Mouse (Mus musculus) small intestine, adult 2 months (tissue): ENCODE measurements around the gene Adgrl1. TPM values are rescaled to one million over a fixed set of nuclear protein-coding genes. Genes with fewer than 3 reads are reported as not detected.

Experiments
- H3K27ac ChIP-seq: fragments of 200-500 bp; 2 replicates; pipeline ENCODE4 v1.5.1; 2012; ENCODE audit warnings: low read depth, low read length, control low read depth, inconsistent platforms; ENCODE audit not compliant: insufficient read depth
- H3K27me3 ChIP-seq: fragments of 200-500 bp; 2 replicates; pipeline ENCODE4 v1.6.1; 2012; ENCODE audit warnings: mild to moderate bottlenecking, moderate library complexity, low read length, inconsistent platforms; ENCODE audit not compliant: control insufficient read depth, insufficient read depth
- H3K36me3 ChIP-seq: fragments of 200-500 bp; 2 replicates; pipeline ENCODE4 v1.6.1; 2012; ENCODE audit warnings: mild to moderate bottlenecking, low read length, control low read depth, inconsistent platforms; ENCODE audit not compliant: control insufficient read depth, insufficient read depth
- H3K4me1 ChIP-seq: fragments of 200-500 bp; 2 replicates; pipeline ENCODE4 v1.6.1; 2012; ENCODE audit warnings: low read length, inconsistent platforms, mixed read lengths; ENCODE audit not compliant: control insufficient read depth, insufficient read depth, insufficient read length
- H3K4me3 ChIP-seq: fragments of 200-500 bp; 2 replicates; pipeline ENCODE4 v1.5.1; 2012; ENCODE audit warnings: low read depth, mild to moderate bottlenecking, control low read depth, inconsistent platforms, low read length, moderate library complexity
- CTCF ChIP-seq: fragments of 200-500 bp; IDR thresholded peaks from 2 replicates; pipeline ENCODE4 v1.5.1; 2012; ENCODE audit warnings: low read depth, mild to moderate bottlenecking, control low read depth, inconsistent platforms, low read length, moderate library complexity, mixed read lengths; ENCODE audit not compliant: insufficient replicate concordance, insufficient read length; ENCODE audit errors: extremely low read depth
- POLR2A ChIP-seq: fragments of 200-500 bp; IDR thresholded peaks from 2 replicates; pipeline ENCODE4 v1.6.1; 2012; ENCODE audit warnings: low read depth, mild to moderate bottlenecking, control low read depth, inconsistent platforms, low read length, moderate library complexity
- WGBS: fragments of 180-500 bp; shearing (Covaris S2); methylation state at CpG from one replicate; pipeline ENCODE4 v1.1.7; 2018; 5-methylcytosine and 5-hydroxymethylcytosine counted together
- polyA plus RNA-seq: library from polyadenylated mRNA; depleted of rRNA; stranded (reverse); fragments of >200 nt; gene quantifications from 2 replicates; pipeline ENCODE4 v1.2.3, GENCODE M21; 2012

Adgrl1 gene
- polyA plus RNA-seq, 1 experiment: 19.1 TPM

GRCm38 (mm10) chr8:83914860-83915259 is 15.0 kb downstream of the Adgrl1 start:
- no peak for TF ChIP-seq POLR2A
- TF ChIP-seq CTCF: no peak
- WGBS: 46% methylated on average over 5 of the region's 5 CpGs
- Histone ChIP-seq H3K36me3 (no peaks in the 10 kb centered on the region), H3K4me3 (no peak overlapping the region), H3K27me3 (no peaks in the 10 kb centered on the region), H3K27ac (no peak overlapping the region), H3K4me1 (no peaks in the 10 kb centered on the region; the same call in 1 of the 2 replicates)

GRCm38 (mm10) chr8:83916015-83916414 is 16.1 kb downstream of the Adgrl1 start:
- H3K27ac ChIP-seq: no peak overlapping the region
- H3K4me3 ChIP-seq: no peak overlapping the region
- H3K27me3 ChIP-seq: no peaks in the 10 kb centered on the region
- 90% methylated on average over 5 of the region's 5 CpGs for WGBS
- H3K36me3 ChIP-seq: no peaks in the 10 kb centered on the region
- H3K4me1 ChIP-seq: no peaks in the 10 kb centered on the region; the same call in 1 of the 2 replicates
- TF ChIP-seq CTCF (no peak), POLR2A (no peak)

GRCm38 (mm10) chr8:83917566-83917965 is 17.7 kb downstream of the Adgrl1 start:
- Histone ChIP-seq H3K27me3 (no peaks in the 10 kb centered on the region), H3K36me3 (no peaks in the 10 kb centered on the region), H3K27ac (no peak overlapping the region), H3K4me3 (no peak overlapping the region), H3K4me1 (no peaks in the 10 kb centered on the region; the same call in 1 of the 2 replicates)
- 68% methylated on average over 6 of the region's 6 CpGs for WGBS
- no peak for TF ChIP-seq POLR2A
- TF ChIP-seq CTCF: no peak

- TF ChIP-seq POLR2A (no peak), CTCF (no peak)
- no peak overlapping the region for H3K4me3 ChIP-seq
- no peaks in the 10 kb centered on the region for H3K4me1 ChIP-seq
- H3K36me3 ChIP-seq: no peaks in the 10 kb centered on the region
- no peaks in the 10 kb centered on the region for H3K27me3 ChIP-seq
- WGBS: 80% methylated on average over 3 of the region's 3 CpGs
- H3K27ac ChIP-seq: no peak overlapping the region
These were observed 21.7 kb downstream of the Adgrl1 start for GRCm38 (mm10) chr8:83921558-83921957.

- WGBS: 82% methylated on average over 8 of the region's 8 CpGs
- Histone ChIP-seq H3K27ac (no peak overlapping the region), H3K36me3 (no peaks in the 10 kb centered on the region), H3K27me3 (no peaks in the 10 kb centered on the region), H3K4me1 (no peaks in the 10 kb centered on the region), H3K4me3 (no peak overlapping the region)
- no peak for TF ChIP-seq CTCF
- no peak for TF ChIP-seq POLR2A
These were observed 22.8 kb downstream of the Adgrl1 start for GRCm38 (mm10) chr8:83922727-83923126.

- no peaks in the 10 kb centered on the region for H3K4me1 ChIP-seq
- no peak overlapping the region for H3K4me3 ChIP-seq
- WGBS: 87% methylated on average over 5 of the region's 5 CpGs
- no peaks in the 10 kb centered on the region for H3K36me3 ChIP-seq
- no peak for TF ChIP-seq CTCF
- no peak for TF ChIP-seq POLR2A
- no peak overlapping the region for H3K27ac ChIP-seq
- no peaks in the 10 kb centered on the region for H3K27me3 ChIP-seq
These were observed 24.7 kb downstream of the Adgrl1 start for GRCm38 (mm10) chr8:83924585-83924984.

- H3K27me3 ChIP-seq: no peaks in the 10 kb centered on the region
- 59% methylated on average over 7 of the region's 7 CpGs for WGBS
- H3K4me3 ChIP-seq: no peak overlapping the region
- no peaks in the 10 kb centered on the region for H3K4me1 ChIP-seq
- no peaks in the 10 kb centered on the region for H3K36me3 ChIP-seq
- TF ChIP-seq CTCF (no peak), POLR2A (no peak)
- H3K27ac ChIP-seq: no peak overlapping the region
These were observed 26.4 kb downstream of the Adgrl1 start for GRCm38 (mm10) chr8:83926266-83926665.

- Histone ChIP-seq H3K36me3 (0 out of 2 replicates have a peak, but pooled peaks cover 3% of the 10 kb centered on the region), H3K27ac (no peak overlapping the region), H3K4me1 (no peaks in the 10 kb centered on the region), H3K27me3 (no peaks in the 10 kb centered on the region), H3K4me3 (no peak overlapping the region)
- WGBS: 78% methylated on average over 5 of the region's 5 CpGs
- no peak for TF ChIP-seq POLR2A
- TF ChIP-seq CTCF: no peak
These were observed 34.3 kb downstream of the Adgrl1 start for GRCm38 (mm10) chr8:83934222-83934621.
